Mouse (Mus musculus) hindbrain, embryonic 16.5 days (tissue): Measurements from ENCODE around the gene Prelid3b. TPM values are rescaled to one million over a fixed set of nuclear protein-coding genes. Genes with fewer than 3 reads are reported as not detected.

Experiments
- ATAC-seq: fragments of 200-750 bp; cut with Nextera tagmentation; 2 replicates; pipeline ENCODE4 v1.8.0; 2017; ENCODE audit warnings: moderate TSS enrichment, moderate library complexity
- H3K27ac ChIP-seq: fragments of 300-500 bp; sonication (generic); 2 replicates; pipeline ENCODE4 v1.5.1; 2014; ENCODE audit warnings: low read depth, mild to moderate bottlenecking, control low read depth, low read length, moderate library complexity
- H3K27me3 ChIP-seq: fragments of 300-500 bp; sonication (generic); replicated peaks from 2 replicates; pipeline ENCODE4 v1.6.1; 2014; ENCODE audit warnings: low read length; ENCODE audit not compliant: control insufficient read depth, insufficient read depth
- H3K36me3 ChIP-seq: fragments of 300-500 bp; sonication (generic); 2 replicates; pipeline ENCODE4 v1.6.1; 2014; ENCODE audit warnings: mild to moderate bottlenecking, low read length, moderate library complexity, mixed read lengths; ENCODE audit not compliant: control insufficient read depth, insufficient read depth
- H3K4me1 ChIP-seq: fragments of 300-500 bp; sonication (generic); 2 replicates; pipeline ENCODE4 v1.6.1; 2014; ENCODE audit warnings: low read depth, low read length; ENCODE audit not compliant: control insufficient read depth, insufficient read depth
- H3K4me2 ChIP-seq: fragments of 300-500 bp; sonication (generic); 2 replicates; pipeline ENCODE4 v1.6.1; 2014; ENCODE audit warnings: mild to moderate bottlenecking, low read length, control low read depth, moderate library complexity
- H3K4me3 ChIP-seq: fragments of 300-500 bp; sonication (generic); 2 replicates; pipeline ENCODE4 v1.5.1; 2014; ENCODE audit warnings: mild to moderate bottlenecking, low read length, control low read depth, moderate library complexity
- H3K9ac ChIP-seq: fragments of 300-500 bp; sonication (generic); 2 replicates; pipeline ENCODE4 v1.6.1; 2014; ENCODE audit warnings: low read depth, mild to moderate bottlenecking, control low read depth, low read length, moderate library complexity
- H3K9me3 ChIP-seq: fragments of 300-500 bp; sonication (generic); 2 replicates; pipeline ENCODE4 v1.6.1; 2014; ENCODE audit warnings: mild to moderate bottlenecking, low read length, moderate library complexity; ENCODE audit not compliant: control insufficient read depth
- WGBS: fragments of 180-500 bp; shearing (Covaris S2); extraction: QIAGEN DNeasy Blood & Tissue Kit; methylation state at CpG from one replicate; pipeline ENCODE4 v1.1.7; 2014; 5-methylcytosine and 5-hydroxymethylcytosine counted together
- polyA plus RNA-seq: library from polyadenylated mRNA; unstranded; fragments of >200 nt; fragmentation: Nextera tagmentation; extraction: Ambion mirVana; gene quantifications from 2 replicates; pipeline ENCODE4 v1.2.1, GENCODE M21; 2015

Prelid3b gene
- polyA plus RNA-seq, 1 experiment from 2014 or later = 114 TPM

- Histone ChIP-seq H3K4me2 (no peak overlapping the region), H3K9ac (no peak overlapping the region), H3K27me3 (no peaks in the 10 kb centered on the region), H3K36me3 (peaks cover 5% of the 10 kb centered on the region; the same call in 1 of the 2 replicates), H3K27ac (no peak overlapping the region), H3K4me1 (peaks cover 8% of the 10 kb centered on the region), H3K9me3 (no peaks in the 10 kb centered on the region), H3K4me3 (no peak overlapping the region)
- ATAC-seq = no peak
- 97% methylated on average over 7 of the region's 7 CpGs for WGBS
Observed at GRCm38 (mm10) chr2:174470786-174471405, 2.0 kb downstream of the Prelid3b start.

- no peak overlapping the region for H3K9ac ChIP-seq
- H3K36me3 ChIP-seq = peaks cover 5% of the 10 kb centered on the region; the same call in 1 of the 2 replicates
- no peak overlapping the region for H3K4me3 ChIP-seq
- H3K4me1 ChIP-seq = peaks cover 8% of the 10 kb centered on the region
- H3K4me2 ChIP-seq = no peak overlapping the region
- WGBS = 85% methylated on average over 4 of the region's 4 CpGs
- ATAC-seq = no peak
- H3K9me3 ChIP-seq = no peaks in the 10 kb centered on the region
- no peaks in the 10 kb centered on the region for H3K27me3 ChIP-seq
- H3K27ac ChIP-seq = no peak overlapping the region
Observed at GRCm38 (mm10) chr2:174470333-174470732, 2.5 kb downstream of the Prelid3b start.

- Histone ChIP-seq H3K36me3 (peaks cover 21% of the 10 kb centered on the region), H3K4me1 (peaks cover 7% of the 10 kb centered on the region), H3K9me3 (no peaks in the 10 kb centered on the region), H3K9ac (peak within 1 kb of the TSS; percentile 85), H3K4me2 (peak within 1 kb of the TSS; percentile 96), H3K27ac (peak within 1 kb of the TSS; percentile 69), H3K27me3 (no peaks in the 10 kb centered on the region), H3K4me3 (peak within 1 kb of the TSS; percentile 70)
- 2% methylated on average over 48 of the region's 48 CpGs for WGBS
- ATAC-seq = peak; percentile 100
Observed at GRCm38 (mm10) chr2:174463789-174464523, 8.9 kb downstream of the Prelid3b start, which contains the start of gene Atp5e. Atp5e (minus strand) TSS chr2:174464105.

- peak; percentile 22; the same call in 1 of the 2 replicates for ATAC-seq
- Histone ChIP-seq H3K27ac (peak overlapping the region; percentile 69), H3K9me3 (no peaks in the 10 kb centered on the region), H3K9ac (peak overlapping the region; percentile 85), H3K4me2 (peak overlapping the region; percentile 96), H3K4me3 (peak overlapping the region; percentile 70), H3K36me3 (peaks cover 21% of the 10 kb centered on the region), H3K27me3 (no peaks in the 10 kb centered on the region), H3K4me1 (peaks cover 7% of the 10 kb centered on the region)
- WGBS = 40% methylated on average over 10 of the region's 10 CpGs
Observed at GRCm38 (mm10) chr2:174463370-174463769, 9.5 kb downstream of the Prelid3b start.

- no peaks in the 10 kb centered on the region for H3K9me3 ChIP-seq
- 57% methylated on average over 2 of the region's 2 CpGs for WGBS
- H3K27ac ChIP-seq = no peak overlapping the region
- H3K4me2 ChIP-seq = no peak overlapping the region
- H3K9ac ChIP-seq = no peak overlapping the region
- H3K36me3 ChIP-seq = peaks cover 19% of the 10 kb centered on the region
- H3K27me3 ChIP-seq = no peaks in the 10 kb centered on the region
- H3K4me1 ChIP-seq = peaks cover 7% of the 10 kb centered on the region
- no peak overlapping the region for H3K4me3 ChIP-seq
- ATAC-seq = no peak
Observed at GRCm38 (mm10) chr2:174459365-174459764, 13.5 kb downstream of the Prelid3b start.

- H3K9ac ChIP-seq = no peak overlapping the region
- 81% methylated on average over 7 of the region's 7 CpGs for WGBS
Observed at GRCm38 (mm10) chr2:174453681-174454080, 19.2 kb downstream of the Prelid3b start.

GRCm38 (mm10) chr2:174450353-174450752 lies 22.5 kb downstream of the Prelid3b start, which contains the start of gene Tubb1:
Tubb1 (plus strand) TSS chr2:174450695.
- WGBS = 84% methylated on average over 4 of the region's 4 CpGs
- Histone ChIP-seq H3K4me3 (no peak within 1 kb of the TSS), H3K27ac (no peak within 1 kb of the TSS), H3K4me1 (no peaks in the 10 kb centered on the region), H3K36me3 (no peaks in the 10 kb centered on the region), H3K9ac (no peak within 1 kb of the TSS), H3K9me3 (no peaks in the 10 kb centered on the region), H3K27me3 (no peaks in the 10 kb centered on the region), H3K4me2 (no peak within 1 kb of the TSS)
- ATAC-seq = no peak

More at GRCm38 (mm10) chr2:174453681-174454080, 19.2 kb downstream of the Prelid3b start:
- H3K4me2 ChIP-seq = no peak overlapping the region
- ATAC-seq = no peak
- no peaks in the 10 kb centered on the region for H3K4me1 ChIP-seq
- no peaks in the 10 kb centered on the region for H3K36me3 ChIP-seq
- no peaks in the 10 kb centered on the region for H3K27me3 ChIP-seq
- H3K27ac ChIP-seq = no peak overlapping the region
- H3K4me3 ChIP-seq = no peak overlapping the region
- H3K9me3 ChIP-seq = no peaks in the 10 kb centered on the region

- H3K27me3 ChIP-seq = no peaks in the 10 kb centered on the region
- H3K9me3 ChIP-seq = no peaks in the 10 kb centered on the region
- no peaks in the 10 kb centered on the region for H3K4me1 ChIP-seq
- H3K27ac ChIP-seq = no peak overlapping the region
- WGBS = 87% methylated on average over 4 of the region's 4 CpGs
- no peak for ATAC-seq
- H3K4me2 ChIP-seq = no peak overlapping the region
- H3K9ac ChIP-seq = no peak overlapping the region
- no peaks in the 10 kb centered on the region for H3K36me3 ChIP-seq
- no peak overlapping the region for H3K4me3 ChIP-seq
Observed at GRCm38 (mm10) chr2:174448405-174448804, 24.5 kb downstream of the Prelid3b start.

GRCm38 (mm10) chr2:174446905-174447304 lies 26.0 kb downstream of the Prelid3b start:
- Histone ChIP-seq H3K9me3 (no peaks in the 10 kb centered on the region), H3K4me2 (no peak overlapping the region), H3K4me3 (no peak overlapping the region), H3K9ac (no peak overlapping the region), H3K36me3 (no peaks in the 10 kb centered on the region), H3K27ac (no peak overlapping the region), H3K27me3 (no peaks in the 10 kb centered on the region), H3K4me1 (no peaks in the 10 kb centered on the region)
- no peak for ATAC-seq
- WGBS = 75% methylated on average over 8 of the region's 8 CpGs
